Mouse (Mus musculus) forebrain, embryonic 11.5 days (tissue): ENCODE results near the gene Pkd2l1. TPM values are rescaled to one million over a fixed set of nuclear protein-coding genes. Genes with fewer than 3 reads are reported as not detected.

Experiments
- ATAC-seq: fragments of 200-750 bp; cut with Nextera tagmentation; replicated peaks from 2 replicates; pipeline ENCODE4 v1.8.0; 2017; ENCODE audit warnings: moderate TSS enrichment; ENCODE audit not compliant: low FRiP score
- DNase-seq: peaks from one replicate; pipeline ENCODE4 v3.0.0-alpha.2; 2017; ENCODE audit warnings: low spot score
- H3K27ac ChIP-seq: fragments of 300-500 bp; sonication (generic); 2 replicates; pipeline ENCODE4 v1.5.1; 2014; ENCODE audit warnings: low read depth, low read length
- H3K27me3 ChIP-seq: fragments of 300-500 bp; sonication (generic); 2 replicates; pipeline ENCODE4 v1.6.1; 2014; ENCODE audit warnings: mild to moderate bottlenecking, low read length, mixed read lengths; ENCODE audit not compliant: control insufficient read depth, insufficient read depth
- H3K36me3 ChIP-seq: fragments of 300-500 bp; sonication (generic); 2 replicates; pipeline ENCODE4 v1.6.1; 2014; ENCODE audit warnings: mild to moderate bottlenecking, low read length, moderate library complexity, mixed read lengths; ENCODE audit not compliant: control insufficient read depth, insufficient read depth
- H3K4me1 ChIP-seq: fragments of 300-500 bp; sonication (generic); replicated peaks from 2 replicates; pipeline ENCODE4 v1.6.1; 2014; ENCODE audit warnings: low read length, mixed read lengths; ENCODE audit not compliant: control insufficient read depth, insufficient read depth
- H3K4me2 ChIP-seq: fragments of 300-500 bp; sonication (generic); 2 replicates; pipeline ENCODE4 v1.6.1; 2014; ENCODE audit warnings: low read depth, mild to moderate bottlenecking, low read length, moderate library complexity, mixed read lengths; ENCODE audit not compliant: severe bottlenecking
- H3K4me3 ChIP-seq: fragments of 300-500 bp; sonication (generic); 2 replicates; pipeline ENCODE4 v1.5.1; 2014; ENCODE audit warnings: low read depth, low read length
- H3K9ac ChIP-seq: fragments of 300-500 bp; sonication (generic); 2 replicates; pipeline ENCODE4 v1.6.1; 2014; ENCODE audit warnings: low read length
- H3K9me3 ChIP-seq: fragments of 300-500 bp; sonication (generic); 2 replicates; pipeline ENCODE4 v1.6.1; 2016; ENCODE audit warnings: low read length, mixed read lengths; ENCODE audit not compliant: control insufficient read depth
- WGBS: fragments of 180-500 bp; shearing (Covaris S2); extraction: QIAGEN DNeasy Blood & Tissue Kit; methylation state at CpG from one replicate; pipeline ENCODE4 v1.1.7; 2014; 5-methylcytosine and 5-hydroxymethylcytosine counted together
- polyA plus RNA-seq: library from polyadenylated mRNA; unstranded; fragments of >200 nt; fragmentation: Nextera tagmentation; extraction: Ambion mirVana; gene quantifications from 2 replicates; pipeline ENCODE4 v1.2.1, GENCODE M21; 2014

The Pkd2l1 gene
- polyA plus RNA-seq, 1 experiment from 2014 or later = 0.39 TPM

DNA sequence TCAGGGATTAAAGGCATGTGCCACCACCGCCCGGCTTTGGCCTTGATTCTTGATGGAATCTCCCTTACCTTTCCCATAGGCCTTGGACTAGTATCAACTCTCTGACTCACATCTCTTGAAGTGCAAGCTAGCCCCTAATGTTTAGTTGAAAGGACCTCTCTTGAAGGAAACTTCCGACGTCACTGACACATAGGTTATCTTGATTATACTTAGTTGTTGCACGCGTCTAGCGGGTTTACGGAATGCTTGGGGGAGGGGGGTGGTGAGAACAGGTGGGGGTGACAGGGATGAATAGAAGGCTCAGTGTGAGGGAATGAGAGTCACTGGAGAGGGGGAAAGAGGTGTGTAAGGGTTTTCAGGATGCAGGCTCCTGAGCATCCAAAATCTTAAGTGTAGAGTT, 45.3 kb downstream of the Pkd2l1 start:
- H3K27me3 ChIP-seq = no peaks in the 10 kb centered on the region
- H3K4me3 ChIP-seq = no peak overlapping the region
- no peak for DNase-seq
- H3K9ac ChIP-seq = no peak overlapping the region
- H3K36me3 ChIP-seq = no peaks in the 10 kb centered on the region; the same call in 1 of the 2 replicates
- H3K4me2 ChIP-seq = no peak overlapping the region
- H3K4me1 ChIP-seq = peaks cover 6% of the 10 kb centered on the region
- H3K27ac ChIP-seq = no peak overlapping the region
- 96% methylated on average over 8 of the region's 8 CpGs for WGBS
- ATAC-seq = no peak
- H3K9me3 ChIP-seq = no peaks in the 10 kb centered on the region

DNA sequence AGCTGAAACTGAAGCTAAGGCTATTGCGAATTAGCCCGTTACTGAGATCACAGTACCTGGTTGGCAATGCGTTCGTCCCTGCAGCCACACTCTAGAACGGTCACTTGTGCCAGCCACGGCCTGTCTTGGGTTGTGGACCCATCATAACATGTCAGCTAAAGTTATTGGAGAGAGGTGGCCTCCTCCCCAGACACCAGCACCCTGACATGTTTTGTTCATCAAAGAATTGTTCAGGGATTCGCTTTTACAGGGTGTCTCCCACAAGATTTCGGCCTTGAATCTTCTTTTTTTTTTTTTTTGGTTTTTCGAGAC, 45.7 kb downstream of the Pkd2l1 start:
- Histone ChIP-seq H3K4me3 (peak overlapping the region; percentile 58), H3K27me3 (no peaks in the 10 kb centered on the region), H3K27ac (no peak overlapping the region), H3K9me3 (no peaks in the 10 kb centered on the region), H3K4me1 (peaks cover 6% of the 10 kb centered on the region), H3K9ac (peak overlapping the region; percentile 73; the same call in 1 of the 2 replicates), H3K36me3 (peaks cover 4% of the 10 kb centered on the region; the same call in 1 of the 2 replicates), H3K4me2 (peak overlapping the region; percentile 70)
- ATAC-seq (no peak), DNase-seq (no peak)
- 67% methylated on average over 9 of the region's 9 CpGs for WGBS

DNA sequence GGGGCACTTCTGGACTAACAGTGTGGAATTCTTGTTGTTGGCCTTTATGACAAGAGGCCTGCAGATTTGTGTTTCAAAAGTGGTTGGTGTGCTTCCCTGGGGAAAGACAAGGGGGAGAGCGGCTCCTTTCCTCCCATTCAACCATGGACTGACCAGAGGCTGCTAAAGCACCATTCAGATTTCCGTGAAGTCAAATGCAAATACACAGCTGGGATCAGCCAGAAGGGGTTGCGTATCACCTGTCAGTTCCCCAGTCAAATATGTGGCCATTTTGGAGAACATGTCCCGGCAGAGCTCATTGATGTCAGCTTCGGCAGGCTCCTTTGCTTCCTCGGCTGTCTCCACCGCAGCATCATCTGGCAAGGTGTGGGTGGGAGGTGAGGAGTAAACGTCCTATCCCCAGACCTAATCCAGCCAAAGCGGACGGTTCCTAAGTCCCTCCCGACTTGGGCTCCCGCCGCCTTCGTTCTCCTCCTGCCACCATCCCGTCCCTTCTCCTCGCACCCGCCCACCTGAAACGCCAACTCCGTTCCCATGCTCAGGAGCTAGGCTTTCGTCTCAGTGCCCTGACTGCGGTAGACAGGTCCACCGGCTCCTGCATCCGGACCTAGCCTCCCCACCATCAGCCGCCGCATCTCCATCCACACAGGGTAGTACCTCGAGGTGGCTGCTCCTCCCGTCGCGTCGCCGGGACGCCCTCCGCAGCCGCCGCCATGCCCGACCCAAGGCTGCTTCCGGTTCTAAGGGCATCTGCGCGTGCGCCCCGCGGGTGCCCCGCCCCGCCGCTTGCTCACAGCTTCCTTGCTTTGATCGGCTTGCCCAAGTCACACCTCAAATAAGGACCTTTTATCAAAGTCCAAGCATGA, 46.3 kb downstream of the Pkd2l1 start, which contains the start of gene Bloc1s2:
Gene Bloc1s2, minus strand, starts transcription at position 745 of the 866 bp plus-strand sequence.
- DNase-seq = peak; percentile 90
- no peak within 1 kb of the TSS for H3K27ac ChIP-seq
- no peaks in the 10 kb centered on the region for H3K9me3 ChIP-seq
- WGBS = 4% methylated on average over 46 of the region's 46 CpGs
- H3K9ac ChIP-seq = peak within 1 kb of the TSS; percentile 73
- peaks cover 7% of the 10 kb centered on the region; the same call in 1 of the 2 replicates for H3K36me3 ChIP-seq
- no peaks in the 10 kb centered on the region for H3K27me3 ChIP-seq
- H3K4me2 ChIP-seq = peak within 1 kb of the TSS; percentile 70
- H3K4me1 ChIP-seq = peaks cover 6% of the 10 kb centered on the region
- peak within 1 kb of the TSS; percentile 58 for H3K4me3 ChIP-seq
- peak; percentile 65 for ATAC-seq

DNA sequence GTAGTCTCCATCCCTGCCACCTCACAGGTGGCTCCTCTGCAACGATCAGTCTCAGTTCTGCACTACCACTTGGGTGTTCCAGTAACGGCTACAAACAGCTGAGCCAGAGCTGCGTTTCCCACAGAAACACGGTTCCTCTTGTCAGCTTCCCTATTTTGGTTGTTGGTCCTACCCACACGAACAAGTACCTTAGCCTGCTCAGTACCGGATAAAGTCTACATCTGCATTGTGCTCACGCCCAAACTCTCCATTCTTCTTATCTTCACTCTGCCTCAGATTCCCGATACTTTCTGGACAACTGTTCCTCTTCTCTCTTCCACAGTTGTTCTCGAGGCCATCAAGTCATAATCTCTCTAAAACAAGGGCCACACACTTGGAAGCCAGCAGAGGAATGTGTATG, 47.9 kb downstream of the Pkd2l1 start:
- Histone ChIP-seq H3K4me2 (no peak overlapping the region), H3K4me1 (peaks cover 6% of the 10 kb centered on the region), H3K9ac (no peak overlapping the region), H3K27ac (no peak overlapping the region), H3K4me3 (no peak overlapping the region), H3K27me3 (no peaks in the 10 kb centered on the region), H3K36me3 (peaks cover 11% of the 10 kb centered on the region; the same call in 1 of the 2 replicates), H3K9me3 (no peaks in the 10 kb centered on the region)
- WGBS = 93% methylated on average over 9 of the region's 9 CpGs
- ATAC-seq (no peak), DNase-seq (no peak)

DNA sequence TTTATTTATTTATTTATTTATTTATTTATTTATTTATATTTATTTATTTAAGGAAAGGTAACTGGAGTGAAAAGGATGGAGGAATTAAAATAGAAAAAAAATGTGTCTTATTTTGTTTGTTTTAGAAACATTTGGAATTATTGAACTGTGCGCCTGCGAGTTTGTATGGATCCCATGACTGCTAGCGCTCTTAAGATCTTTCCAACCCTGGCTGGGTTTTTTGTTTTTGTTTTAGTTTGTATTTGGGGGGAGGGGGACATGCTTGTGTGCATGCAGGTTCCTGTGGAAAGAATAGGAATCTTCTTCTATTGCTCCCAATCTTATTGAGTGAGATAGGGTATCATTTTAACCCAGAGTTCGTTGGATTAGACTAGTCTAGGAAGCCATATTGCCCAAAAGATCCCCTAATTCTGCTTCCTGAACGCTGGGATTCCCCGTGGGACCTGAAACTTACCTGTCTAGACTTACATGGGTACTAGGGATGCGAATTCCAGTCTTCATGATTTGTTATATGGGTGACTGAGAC, 56.2 kb downstream of the Pkd2l1 start:
- Histone ChIP-seq H3K9me3 (no peaks in the 10 kb centered on the region), H3K9ac (peak overlapping the region; percentile 47), H3K4me3 (peak overlapping the region; percentile 84), H3K27me3 (no peaks in the 10 kb centered on the region), H3K4me1 (no peaks in the 10 kb centered on the region; the same call in 1 of the 2 replicates), H3K27ac (no peak overlapping the region), H3K36me3 (peaks cover 4% of the 10 kb centered on the region; the same call in 1 of the 2 replicates), H3K4me2 (peak overlapping the region; percentile 57)
- DNase-seq (no peak), ATAC-seq (no peak)
- 21% methylated on average over 7 of the region's 7 CpGs for WGBS

DNA sequence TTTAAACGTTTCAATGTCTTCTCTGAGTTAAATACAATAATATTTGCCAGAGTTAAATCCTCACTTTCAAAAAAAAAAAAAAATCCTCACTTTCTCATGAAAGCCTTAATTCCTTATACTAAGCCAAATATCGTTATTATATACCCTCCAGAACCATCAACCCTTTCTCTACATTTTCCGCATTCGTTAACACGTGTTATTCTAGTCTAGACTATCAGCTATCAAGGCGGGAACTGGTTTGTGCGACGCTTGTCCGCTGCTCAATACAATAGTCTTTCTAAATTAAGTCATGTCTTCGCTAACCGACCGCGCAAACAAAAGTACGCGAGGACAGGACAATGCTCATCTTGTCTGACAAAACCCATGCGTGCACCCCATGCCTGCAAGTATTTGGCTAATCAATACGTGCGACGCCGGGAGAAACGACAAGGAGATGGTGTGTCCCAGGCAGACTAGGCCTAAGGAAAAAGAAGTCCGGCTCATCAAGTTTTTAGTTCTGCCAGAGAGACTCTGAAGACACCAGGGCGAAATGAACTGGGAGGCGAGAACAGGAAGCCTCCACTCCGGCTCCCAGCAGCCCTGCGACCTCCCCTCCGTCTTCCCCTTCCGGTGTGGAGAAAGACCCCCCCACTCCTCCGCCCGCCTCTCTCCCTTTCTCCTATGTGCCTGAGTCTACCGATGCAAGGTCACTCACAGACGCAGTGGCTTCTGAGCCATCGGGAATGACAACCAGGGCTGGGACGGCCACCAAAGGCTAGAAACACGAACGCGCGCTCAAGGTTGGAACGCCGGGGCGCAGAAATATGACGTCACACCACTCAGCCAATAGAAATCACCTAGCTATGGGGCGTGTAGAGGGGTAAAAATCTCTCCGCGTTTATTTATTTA, 56.9 kb downstream of the Pkd2l1 start, which contains the start of gene Cwf19l1:
Gene Cwf19l1, minus strand, starts transcription at position 805 of the 888 bp plus-strand sequence.
- H3K4me3 ChIP-seq = peak within 1 kb of the TSS; percentile 84
- H3K27me3 ChIP-seq = no peaks in the 10 kb centered on the region
- H3K27ac ChIP-seq = peak within 1 kb of the TSS; percentile 88
- peak; percentile 92 for ATAC-seq
- H3K9me3 ChIP-seq = no peaks in the 10 kb centered on the region
- H3K4me2 ChIP-seq = peak within 1 kb of the TSS; percentile 76
- WGBS = under 1% methylated on average over 44 of the region's 45 CpGs
- H3K36me3 ChIP-seq = peaks cover 4% of the 10 kb centered on the region; the same call in 1 of the 2 replicates
- peak; percentile 95 for DNase-seq
- H3K9ac ChIP-seq = peak within 1 kb of the TSS; percentile 79
- no peaks in the 10 kb centered on the region; the same call in 1 of the 2 replicates for H3K4me1 ChIP-seq

DNA sequence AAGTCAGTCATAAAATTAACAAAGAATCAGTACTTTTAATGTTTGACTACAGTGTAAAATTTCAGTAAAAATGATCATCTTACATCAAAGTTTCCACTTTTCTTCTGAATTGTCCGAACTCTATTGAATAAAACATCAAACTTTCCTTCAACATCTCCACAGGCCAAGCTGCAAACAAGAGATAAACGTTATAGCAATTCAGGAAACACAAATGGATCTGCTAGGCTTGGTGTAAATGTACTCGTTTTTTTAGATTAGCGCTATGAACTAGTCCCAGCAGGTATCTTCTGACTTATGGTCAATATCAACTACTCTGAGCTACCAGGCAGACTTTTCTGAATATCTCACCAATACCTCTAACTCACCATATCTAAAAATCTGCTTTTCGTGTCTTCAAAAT, 59.3 kb downstream of the Pkd2l1 start:
- no peak overlapping the region for H3K27ac ChIP-seq
- no peak for DNase-seq
- no peaks in the 10 kb centered on the region for H3K9me3 ChIP-seq
- ATAC-seq = no peak
- no peaks in the 10 kb centered on the region for H3K27me3 ChIP-seq
- no peak overlapping the region for H3K4me3 ChIP-seq
- no peak overlapping the region for H3K9ac ChIP-seq
- 89% methylated on average over 5 of the region's 5 CpGs for WGBS
- H3K4me1 ChIP-seq = no peaks in the 10 kb centered on the region; the same call in 1 of the 2 replicates
- H3K36me3 ChIP-seq = no peaks in the 10 kb centered on the region; the same call in 1 of the 2 replicates
- no peak overlapping the region for H3K4me2 ChIP-seq

DNA sequence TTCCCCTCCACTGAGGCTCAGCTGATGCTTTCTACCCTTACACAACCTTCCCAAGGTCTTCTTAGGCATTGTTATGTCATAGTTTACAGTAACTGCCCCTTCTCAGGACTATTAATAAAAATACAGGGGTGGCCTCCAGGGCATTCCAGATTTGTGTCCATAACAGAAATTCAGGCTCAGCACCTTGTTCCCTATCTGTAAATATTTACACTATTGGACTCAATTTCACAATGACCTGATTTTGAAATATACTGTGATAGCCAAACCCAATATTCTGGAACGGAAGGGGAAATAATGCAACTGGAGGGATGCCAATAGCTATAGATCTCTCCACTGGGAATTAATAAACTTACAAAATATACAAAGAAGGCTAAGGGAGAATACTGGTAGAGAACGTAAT, 63.7 kb downstream of the Pkd2l1 start:
- WGBS = 91% methylated on average over 2 of the region's 2 CpGs
- Histone ChIP-seq H3K9me3 (no peaks in the 10 kb centered on the region), H3K27me3 (no peaks in the 10 kb centered on the region), H3K27ac (no peak overlapping the region), H3K36me3 (peaks cover 2% of the 10 kb centered on the region; the same call in 1 of the 2 replicates), H3K4me2 (no peak overlapping the region), H3K9ac (no peak overlapping the region), H3K4me3 (no peak overlapping the region), H3K4me1 (no peaks in the 10 kb centered on the region)
- DNase-seq (no peak), ATAC-seq (no peak)
